Mouse (Mus musculus) MN1 (cell line): ENCODE results near the gene Gm21962.
"Not testable (repeated sequence)": the region's sequence is repeated elsewhere in the genome, so short reads cannot be mapped to it uniquely, and the experiment has no call there.

Experiments used
- DNase-seq: peaks from one replicate; pipeline ENCODE4 v3.0.0-alpha.2; 2016; ENCODE audit warnings: low spot score

Gene Gm21962

GRCm38 (mm10) chr3:137671224-137671623, at the start of gene Gm21962:
Gm21962 (plus strand) TSS chr3:137671524.
- not testable (repeated sequence) for DNase-seq

- DNase-seq, result no peak
These were observed 49.2 kb upstream of the Gm21962 start for GRCm38 (mm10) chr3:137622091-137622490.

DNA sequence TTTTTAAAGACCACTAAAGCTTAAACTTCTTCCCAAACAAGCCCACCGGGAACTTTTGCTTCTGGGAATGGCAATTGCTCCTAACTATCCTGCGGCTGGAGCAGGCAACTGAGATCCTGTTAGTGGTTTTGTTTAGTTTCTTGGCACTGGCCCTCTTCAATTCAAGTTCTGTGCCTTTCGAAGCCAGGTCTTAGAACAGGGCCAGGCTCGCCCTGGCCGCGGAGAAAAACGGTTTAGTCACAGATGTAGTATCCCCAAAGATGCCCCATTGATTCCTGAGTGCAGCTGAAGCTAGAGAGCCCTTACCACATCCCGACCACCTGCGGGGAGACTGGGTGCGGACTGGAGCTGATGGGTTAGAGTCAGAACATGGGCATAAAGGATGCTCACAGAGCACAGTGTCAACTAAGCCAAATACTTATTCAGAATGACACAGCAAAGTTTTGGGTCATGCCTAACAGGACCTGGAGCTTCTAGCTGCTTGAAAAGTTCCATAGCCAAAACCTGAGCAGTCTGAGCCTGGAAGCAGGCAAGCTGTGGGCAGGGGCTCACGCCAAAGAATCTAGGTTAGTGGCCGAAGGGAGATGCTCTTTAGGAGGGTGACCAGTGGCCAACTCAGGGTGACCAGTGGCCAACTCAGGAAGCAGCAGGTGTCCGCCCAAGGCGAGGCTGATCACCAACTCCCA, 48.3 kb upstream of the Gm21962 start:
- no peak for DNase-seq

DNA sequence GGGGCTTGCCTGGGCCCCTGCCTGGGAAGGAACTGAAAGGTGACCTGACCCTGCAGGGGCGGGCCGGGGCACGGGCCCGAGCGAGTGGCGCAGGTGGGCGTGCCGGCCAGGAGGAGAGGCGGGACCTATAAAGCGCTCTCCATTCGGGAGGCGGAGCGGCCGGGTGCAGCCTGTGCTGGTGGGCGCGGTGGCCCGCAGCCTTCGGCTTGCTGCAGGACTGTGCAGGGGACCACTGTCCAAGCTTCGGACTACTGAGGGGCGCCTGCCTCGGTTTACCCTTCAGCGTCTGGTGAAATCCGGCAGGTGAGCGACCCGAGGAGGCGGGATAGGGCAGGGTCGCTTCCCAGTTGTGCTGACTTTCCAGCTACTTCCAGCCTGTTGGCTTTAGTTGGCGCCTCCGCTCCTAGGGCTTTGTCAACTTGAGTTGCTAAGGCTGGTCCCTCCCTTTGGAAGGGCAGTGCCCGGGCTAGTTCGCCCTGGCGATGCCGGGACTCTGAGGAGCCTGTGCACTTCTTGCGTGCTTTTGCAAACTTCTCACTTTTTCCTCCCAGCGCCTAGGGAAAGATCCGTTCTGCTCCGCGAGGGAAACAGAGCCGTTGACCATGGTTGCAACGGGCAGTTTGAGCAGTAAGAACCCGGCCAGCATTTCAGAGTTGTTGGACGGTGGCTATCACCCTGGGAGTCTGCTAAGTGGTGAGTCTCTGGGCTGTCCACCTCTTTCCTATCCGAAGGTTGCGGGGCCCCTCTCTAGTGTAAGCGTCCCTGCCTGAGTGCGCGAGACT, 47.6 kb upstream of the Gm21962 start:
- no peak for DNase-seq

- DNase-seq, result no peak
These were observed 46.3 kb upstream of the Gm21962 start for GRCm38 (mm10) chr3:137625054-137625453.

DNA sequence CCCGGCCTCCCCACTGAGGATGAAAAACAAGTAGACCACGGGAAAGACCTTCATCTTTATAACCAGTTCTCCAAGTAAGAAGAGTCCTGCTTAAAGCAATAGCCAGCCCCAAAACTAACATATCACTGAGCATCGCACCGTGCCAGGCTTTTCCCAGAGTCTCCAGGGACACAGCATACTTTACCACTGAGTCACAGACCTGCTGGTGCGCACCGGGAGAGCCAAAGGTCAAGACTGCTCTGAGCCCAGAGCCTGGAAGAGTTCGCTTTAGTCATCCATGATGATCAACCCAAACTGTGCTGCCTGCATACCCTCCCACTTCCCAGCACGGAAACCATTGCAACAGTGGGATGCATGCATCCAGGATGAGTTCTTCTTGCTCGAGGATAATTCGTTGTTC, 37.6 kb upstream of the Gm21962 start:
- DNase-seq, result no peak

DNA sequence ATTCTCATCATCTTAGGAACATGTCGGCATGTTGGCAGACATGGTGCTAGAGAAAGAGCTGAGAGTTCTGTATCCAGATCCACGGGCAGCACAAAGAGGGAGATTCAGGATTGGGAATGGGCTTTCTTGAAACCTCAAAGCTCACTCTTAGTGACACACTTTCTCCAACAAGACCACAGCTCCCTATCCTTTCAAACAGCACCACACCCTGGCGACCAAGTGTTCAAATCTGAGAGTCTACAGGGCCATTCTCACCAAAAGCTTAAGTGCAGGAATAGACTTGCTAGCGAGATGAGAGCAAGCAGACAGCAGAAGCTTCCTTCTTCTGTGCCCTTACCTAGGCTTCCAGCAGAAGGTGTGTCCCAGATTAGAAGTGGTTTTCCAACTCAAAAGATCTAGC, 34.8 kb upstream of the Gm21962 start:
- no peak for DNase-seq

DNA sequence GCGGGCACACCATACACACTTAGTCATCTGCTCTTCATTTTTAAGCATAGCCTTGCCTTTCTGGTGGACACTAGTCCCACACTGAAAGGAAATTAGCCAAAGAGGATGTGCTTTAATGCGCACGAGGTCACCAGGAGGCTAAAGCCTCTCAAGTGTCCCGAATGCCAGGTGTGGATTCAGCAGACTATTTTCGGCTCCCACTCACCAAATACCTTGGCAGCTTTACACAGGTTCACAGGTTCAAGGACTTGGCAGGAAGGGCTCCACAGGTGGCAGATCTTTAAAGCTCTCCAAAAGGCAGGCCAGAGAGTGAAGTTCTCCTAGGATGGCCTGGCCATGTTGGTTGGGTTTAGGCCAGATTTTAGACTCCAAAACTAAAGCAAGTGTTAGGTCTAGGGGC, 30.1 kb upstream of the Gm21962 start:
- DNase-seq, result no peak

- DNase-seq, result no peak
These were observed 29.2 kb upstream of the Gm21962 start for GRCm38 (mm10) chr3:137642137-137642536.

GRCm38 (mm10) chr3:137642568-137642967, 28.8 kb upstream of the Gm21962 start:
- DNase-seq, result no peak

DNA sequence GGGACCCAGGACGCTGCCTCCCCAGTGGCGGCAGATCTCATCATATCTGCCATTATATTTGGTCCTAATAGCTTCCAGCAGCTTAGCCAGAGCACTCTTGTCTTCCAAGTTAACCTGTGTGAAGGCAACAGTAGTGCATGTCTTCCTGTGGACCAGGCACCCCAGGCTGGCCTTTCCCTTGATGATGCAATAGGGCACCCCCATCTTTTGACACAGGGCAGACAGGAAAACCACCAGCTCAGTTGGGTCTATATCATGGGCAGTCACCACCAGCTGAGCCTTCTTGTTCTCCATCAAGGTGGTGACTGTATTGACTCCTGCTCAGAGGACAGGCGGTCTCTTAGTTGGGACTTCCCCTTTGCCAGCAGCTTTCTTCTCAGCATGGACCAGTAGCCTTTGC, 27.2 kb upstream of the Gm21962 start:
- no peak for DNase-seq

DNA sequence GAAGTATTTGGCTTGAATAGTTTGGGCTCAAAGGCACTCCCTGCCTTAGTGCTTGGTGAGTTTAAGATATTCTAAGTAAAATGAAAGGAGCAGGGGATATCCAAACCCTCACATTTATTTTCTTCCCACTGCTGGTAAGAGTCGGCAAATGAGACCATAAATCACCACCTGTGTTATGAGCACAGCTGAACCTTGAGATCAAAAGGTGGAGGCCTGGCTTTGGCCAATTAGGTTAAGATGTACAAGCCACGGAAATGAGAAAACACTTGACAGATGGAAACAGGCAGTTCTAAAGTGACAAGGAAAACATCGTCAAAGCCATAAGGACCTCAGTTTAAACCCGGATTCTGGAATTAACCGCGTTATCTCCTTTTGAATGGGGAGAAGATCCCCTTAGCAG, 26.4 kb upstream of the Gm21962 start:
- no peak for DNase-seq

GRCm38 (mm10) chr3:137647427-137648100, 23.8 kb upstream of the Gm21962 start:
- DNase-seq, result no peak

DNA sequence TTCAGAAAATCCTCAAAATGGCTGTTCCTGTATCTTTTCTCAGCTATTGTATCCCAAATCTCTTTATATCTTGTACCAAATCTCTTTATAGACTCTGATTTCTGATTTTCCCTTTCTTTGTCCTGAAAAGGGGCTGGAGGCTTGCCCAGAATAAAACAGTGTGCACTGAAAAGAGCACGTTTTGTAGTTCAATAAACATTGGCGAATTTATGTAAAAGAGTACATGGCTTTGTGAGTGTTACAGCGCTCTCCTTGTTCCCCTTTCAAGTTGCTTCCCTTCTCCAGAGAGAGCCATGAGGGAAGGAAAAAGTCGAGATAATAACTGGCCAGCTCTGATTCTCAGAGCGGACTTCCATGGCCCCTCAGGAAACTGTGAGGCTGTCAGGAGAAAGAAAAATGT, 22.2 kb upstream of the Gm21962 start:
- no peak for DNase-seq

- no peak for DNase-seq
These were observed 18.5 kb upstream of the Gm21962 start for GRCm38 (mm10) chr3:137652853-137653252.

- no peak for DNase-seq
These were observed 9.6 kb downstream of the Gm21962 start for GRCm38 (mm10) chr3:137680923-137681322.

DNA sequence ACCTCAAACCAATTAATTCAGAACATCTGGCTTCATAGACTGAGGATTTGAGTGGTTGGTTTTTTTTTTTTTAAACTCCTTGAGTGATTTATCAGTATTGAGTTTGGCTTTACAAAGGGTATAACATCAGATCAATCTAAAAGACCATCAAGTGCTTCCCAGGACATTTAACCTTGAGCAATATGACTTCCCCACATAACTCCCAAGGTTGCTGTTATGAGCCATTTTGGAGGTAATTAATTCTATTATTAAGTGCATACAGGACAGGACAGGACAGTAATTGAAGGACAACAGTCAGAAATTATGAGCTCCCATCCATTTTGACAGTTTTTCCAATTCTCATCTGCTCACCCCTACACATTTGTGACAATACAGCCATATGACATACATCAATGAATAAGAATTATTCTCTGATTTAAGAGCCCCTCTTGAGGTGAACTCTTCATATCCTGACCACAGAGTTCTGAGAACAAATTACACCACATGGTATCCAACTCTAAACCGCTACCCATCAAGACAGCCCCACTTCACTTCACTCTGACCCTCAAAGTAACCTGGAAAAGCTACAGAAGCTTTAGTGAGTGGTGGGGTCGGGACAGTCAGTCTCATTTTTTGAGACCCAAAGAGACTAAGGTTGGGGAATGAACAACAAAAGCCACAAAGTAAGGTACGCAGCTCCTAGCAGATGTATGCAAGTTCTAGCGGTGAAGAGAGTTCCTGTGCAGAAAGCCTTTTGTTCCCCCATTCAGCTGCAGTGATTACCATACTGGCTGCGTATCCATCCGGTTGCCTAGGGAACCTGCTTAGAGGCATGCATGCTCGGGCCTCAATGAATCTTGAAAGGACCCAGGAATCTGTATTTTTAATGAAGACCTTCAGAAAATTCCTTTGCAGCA, 11.8 kb downstream of the Gm21962 start:
- DNase-seq, result no peak

GRCm38 (mm10) chr3:137683807-137684403, 12.6 kb downstream of the Gm21962 start:
- no peak for DNase-seq

DNA sequence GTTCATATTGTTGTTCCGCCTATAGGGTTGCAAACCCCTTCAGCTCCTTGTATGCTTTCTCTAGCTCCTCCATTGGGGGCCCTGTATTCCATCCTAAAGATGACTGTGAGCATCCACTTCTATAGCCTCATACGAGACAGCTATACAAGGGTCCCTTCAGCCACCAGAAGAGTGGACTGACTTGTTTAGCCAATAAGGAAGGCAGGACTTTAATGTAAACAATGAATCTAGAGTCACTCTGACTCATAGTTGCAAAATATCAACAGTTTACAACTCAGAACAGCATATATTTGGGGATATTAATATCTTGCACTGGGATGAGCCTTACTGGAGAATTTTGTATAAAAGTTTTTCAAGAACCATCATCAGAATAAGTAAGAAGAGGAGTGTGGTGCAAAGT, 15.6 kb downstream of the Gm21962 start:
- DNase-seq, result no peak

GRCm38 (mm10) chr3:137691503-137691902, 20.2 kb downstream of the Gm21962 start:
- no peak for DNase-seq

- no peak for DNase-seq
These were observed 44.6 kb downstream of the Gm21962 start for GRCm38 (mm10) chr3:137715946-137716345.
